Mouse (Mus musculus) megakaryocyte, adult 5-6 weeks (primary cell): Measurements from ENCODE around the gene Gm28041. TPM values are rescaled to one million over a fixed set of nuclear protein-coding genes. Genes with fewer than 3 reads are reported as not detected.

Experiments used
- total RNA-seq, 2 experiments: library from RNA; stranded (forward) in 1 of 2; stranded (reverse) in 1 of 2; fragments of 153-499, 151-499 nt in 1 of 2; fragments of 221-1000, 200-1000 nt in 1 of 2; gene quantifications; 2 replicates each; pipeline versions ENCODE4 v1.2.3 to v1.2.4; 2015 to 2017

Gene Gm28041
- total RNA-seq, 2 experiments from 2014 or later = 1.6 to 3.6 TPM

Other genes with a start within 250 kb of the Gm28041 start
- 6.5 and 7.5 TPM in 2 replicates for gene Rsl1, start 202.6 kb downstream of the Gm28041 start, total RNA-seq (2015)
- gene Rsl1, start 202.6 kb downstream of the Gm28041 start, total RNA-seq (2017) = 5.0 and 5.4 TPM in 2 replicates
- 2.7 and 3.6 TPM in 2 replicates for gene Zfp455, start 181.2 kb downstream of the Gm28041 start, total RNA-seq (2015)
- gene Zfp455, start 181.2 kb downstream of the Gm28041 start, total RNA-seq (2017) = 1.7 and 2.4 TPM in 2 replicates
- gene Zfp458, start 97.3 kb downstream of the Gm28041 start, total RNA-seq (2015) = 4.7 and 5.6 TPM in 2 replicates
- gene Zfp458, start 97.3 kb downstream of the Gm28041 start, total RNA-seq (2017) = 2.9 and 4.3 TPM in 2 replicates
- 0.60 TPM in 1 of 2 replicates, not detected in the other for gene Zfp457, start 69.2 kb downstream of the Gm28041 start, total RNA-seq (2015)
- 0.65 TPM in 1 of 2 replicates, not detected in the other for gene Zfp457, start 69.2 kb downstream of the Gm28041 start, total RNA-seq (2017)
- gene Zfp595, start 43.2 kb downstream of the Gm28041 start, total RNA-seq (2015) = 10.9 and 11.7 TPM in 2 replicates
- gene Zfp595, start 43.2 kb downstream of the Gm28041 start, total RNA-seq (2017) = 8.4 and 8.7 TPM in 2 replicates
- gene Gm28044, start 15.2 kb downstream of the Gm28041 start, total RNA-seq (2015) = 4.0 and 7.5 TPM in 2 replicates
- gene Gm28044, start 15.2 kb downstream of the Gm28041 start, total RNA-seq (2017) = 17.5 and 18.9 TPM in 2 replicates
- 14.0 and 14.4 TPM in 2 replicates for gene Zfp953, start 15.1 kb downstream of the Gm28041 start, total RNA-seq (2015)
- 11.3 and 12.1 TPM in 2 replicates for gene Zfp953, start 15.1 kb downstream of the Gm28041 start, total RNA-seq (2017)
- 4.5 and 6.4 TPM in 2 replicates for gene Zfp456, start 77 bp upstream of the Gm28041 start, total RNA-seq (2015)
- gene Zfp456, start 77 bp upstream of the Gm28041 start, total RNA-seq (2017) = 4.0 and 4.5 TPM in 2 replicates
- gene Zfp429, start 24.1 kb upstream of the Gm28041 start, total RNA-seq (2015) = 18.0 and 18.4 TPM in 2 replicates
- gene Zfp429, start 24.1 kb upstream of the Gm28041 start, total RNA-seq (2017) = 13.0 and 14.7 TPM in 2 replicates
- gene Zfp459, start 45.7 kb upstream of the Gm28041 start, total RNA-seq (2015) = 0.30 and 1.5 TPM in 2 replicates
- 0.11 and 1.1 TPM in 2 replicates for gene Zfp459, start 45.7 kb upstream of the Gm28041 start, total RNA-seq (2017)
- gene Zfp874a, start 75.9 kb upstream of the Gm28041 start, total RNA-seq (2015) = 4.1 and 6.9 TPM in 2 replicates
- 8.6 and 9.2 TPM in 2 replicates for gene Zfp874a, start 75.9 kb upstream of the Gm28041 start, total RNA-seq (2017)
- 8.5 and 12.3 TPM in 2 replicates for gene Zfp874b, start 108.5 kb upstream of the Gm28041 start, total RNA-seq (2015)
- 7.5 and 9.0 TPM in 2 replicates for gene Zfp874b, start 108.5 kb upstream of the Gm28041 start, total RNA-seq (2017)
- 6.5 and 8.7 TPM in 2 replicates for gene Zfp58, start 124.8 kb upstream of the Gm28041 start, total RNA-seq (2015)
- 7.2 and 11.0 TPM in 2 replicates for gene Zfp58, start 124.8 kb upstream of the Gm28041 start, total RNA-seq (2017)
- gene Gm26965, start 150.4 kb upstream of the Gm28041 start, total RNA-seq (2015) = 3.0 TPM in 1 of 2 replicates, not detected in the other
- not detected in 2 replicates for gene Gm26965, start 150.4 kb upstream of the Gm28041 start, total RNA-seq (2017)
- gene Zfp87, start 150.4 kb upstream of the Gm28041 start, total RNA-seq (2015) = 26.3 and 38.3 TPM in 2 replicates
- gene Zfp87, start 150.4 kb upstream of the Gm28041 start, total RNA-seq (2017) = 21.2 and 23.2 TPM in 2 replicates
- 13.2 and 17.5 TPM in 2 replicates for gene Zfp748, start 178.1 kb upstream of the Gm28041 start, total RNA-seq (2015)
- gene Zfp748, start 178.1 kb upstream of the Gm28041 start, total RNA-seq (2017) = 16.3 and 18.7 TPM in 2 replicates
- gene Zfp729b, start 234.0 kb upstream of the Gm28041 start, total RNA-seq (2015) = 15.1 and 16.9 TPM in 2 replicates
- gene Zfp729b, start 234.0 kb upstream of the Gm28041 start, total RNA-seq (2017) = 19.1 and 21.4 TPM in 2 replicates